In genomic region chr1:127537204-127538038, GRCm38 (mm10) we compare ENCODE assay signal across 8 mouse cellular contexts.
DNase-seq lines count a peak whose midpoint lies in the region; ATAC-seq and TF ChIP-seq lines count a peak whose summit lies in the region.

No protein-coding gene starts in this region.

- H3K4me1 ChIP-seq in lung, embryonic 15.5 days = no peaks in the 10 kb centered on the region
- H3K4me1 ChIP-seq in lung, postnatal 0 days (ENCODE audit: insufficient read depth, low read depth, low read length) = no peaks in the 10 kb centered on the region
- H3K4me1 ChIP-seq in forebrain, postnatal 0 days (ENCODE audit: insufficient read depth) = peaks cover 13% of the 10 kb centered on the region
- peaks cover 17% of the 10 kb centered on the region; the same call in 1 of the 2 replicates for H3K4me1 ChIP-seq in limb, embryonic 11.5 days (ENCODE audit: control insufficient read depth, insufficient read depth, low read length)
- no peaks in the 10 kb centered on the region for H3K4me1 ChIP-seq in thymus, adult 2 months (replicated peaks; ENCODE audit: control insufficient read depth, insufficient read depth, low read length)

- no peak for DNase-seq in lung, postnatal 0 days (ENCODE audit: low spot score)
- DNase-seq in forebrain, postnatal 0 days = peak; percentile 76
- peak; percentile 77 for DNase-seq in limb, embryonic 11.5 days (ENCODE audit: low spot score)
- DNase-seq in right cerebral cortex, postnatal 25 days = peak; percentile 13
- DNase-seq in thymus, adult 2 months = no peak
- DNase-seq in kidney, adult 9 months = no peak

- no peak for TF ChIP-seq CTCF in lung, postnatal 0 days (IDR thresholded peaks at IDR 0.05)
- TF ChIP-seq CTCF in forebrain, postnatal 0 days (IDR thresholded peaks at IDR 0.05; ENCODE audit: low read depth) = no peak
- no peak for TF ChIP-seq CTCF in thymus, adult 2 months (IDR thresholded peaks at IDR 0.05; ENCODE audit: borderline replicate concordance, control insufficient read depth, extremely low read depth, insufficient read depth, low read length, poor library complexity)

- TF ChIP-seq EP300 in lung, postnatal 0 days (IDR thresholded peaks at IDR 0.05) = no peak

- no peak for TF ChIP-seq POLR2A in thymus, adult 2 months (IDR thresholded peaks at IDR 0.05; ENCODE audit: control insufficient read depth, extremely low read depth, insufficient read depth, low read length, poor library complexity)

- H3K4me2 ChIP-seq in lung, embryonic 15.5 days = peak overlapping the region; percentile 5; the same call in 1 of the 2 replicates
- no peak overlapping the region for H3K4me2 ChIP-seq in lung, postnatal 0 days (replicated peaks; ENCODE audit: low read depth, low read length)
- peak overlapping the region; percentile 51 for H3K4me2 ChIP-seq in forebrain, postnatal 0 days (ENCODE audit: low read depth)
- H3K4me2 ChIP-seq in limb, embryonic 11.5 days (ENCODE audit: low read depth, severe bottlenecking) = peak overlapping the region; percentile 24; the same call in 1 of the 2 replicates

- no peak overlapping the region for H3K9ac ChIP-seq in lung, embryonic 15.5 days
- H3K9ac ChIP-seq in lung, postnatal 0 days (replicated peaks; ENCODE audit: low read depth) = no peak overlapping the region
- 0 out of 2 replicates have a peak overlapping the region, but pooled peaks have one; percentile 37 for H3K9ac ChIP-seq in forebrain, postnatal 0 days
- H3K9ac ChIP-seq in limb, embryonic 11.5 days (ENCODE audit: low read length) = peak overlapping the region; percentile 50

- H3K36me3 ChIP-seq in lung, embryonic 15.5 days = no peaks in the 10 kb centered on the region
- H3K36me3 ChIP-seq in lung, postnatal 0 days (ENCODE audit: insufficient read depth, low read length) = no peaks in the 10 kb centered on the region
- no peaks in the 10 kb centered on the region for H3K36me3 ChIP-seq in forebrain, postnatal 0 days (ENCODE audit: insufficient read depth)
- H3K36me3 ChIP-seq in limb, embryonic 11.5 days (ENCODE audit: control insufficient read depth, insufficient read depth, low read length) = no peaks in the 10 kb centered on the region
- H3K36me3 ChIP-seq in thymus, adult 2 months (ENCODE audit: control insufficient read depth, insufficient read depth, low read length) = no peaks in the 10 kb centered on the region

- no peaks in the 10 kb centered on the region for H3K9me3 ChIP-seq in lung, embryonic 15.5 days
- H3K9me3 ChIP-seq in lung, postnatal 0 days (ENCODE audit: low read length) = no peaks in the 10 kb centered on the region
- H3K9me3 ChIP-seq in forebrain, postnatal 0 days (ENCODE audit: low read length) = no peaks in the 10 kb centered on the region
- no peaks in the 10 kb centered on the region for H3K9me3 ChIP-seq in limb, embryonic 11.5 days (ENCODE audit: control insufficient read depth, low read length)

- ATAC-seq in lung, embryonic 15.5 days (ENCODE audit: borderline replicate concordance, extremely low read depth, low FRiP score, low TSS enrichment) = no peak
- ATAC-seq in lung, postnatal 0 days = no peak
- peak; percentile 91 for ATAC-seq in forebrain, postnatal 0 days
- peak; percentile 80 for ATAC-seq in limb, embryonic 11.5 days (ENCODE audit: insufficient number of reproducible peaks, low FRiP score, low TSS enrichment, low read depth)
- no peak for ATAC-seq in megakaryocyte-erythroid progenitor cell, adult 5-6 weeks (replicated peaks; ENCODE audit: low FRiP score, low TSS enrichment, poor library complexity, severe bottlenecking)

- no peak overlapping the region for H3K27ac ChIP-seq in lung, embryonic 15.5 days
- H3K27ac ChIP-seq in lung, postnatal 0 days (ENCODE audit: low read length) = no peak overlapping the region
- peak overlapping the region; percentile 54; the same call in 1 of the 2 replicates for H3K27ac ChIP-seq in forebrain, postnatal 0 days (ENCODE audit: low read depth, low read length)
- H3K27ac ChIP-seq in limb, embryonic 11.5 days (replicated peaks; ENCODE audit: low read depth, low read length) = peak overlapping the region; percentile 81
- H3K27ac ChIP-seq in thymus, adult 2 months (ENCODE audit: control insufficient read depth, insufficient read depth, low read length) = no peak overlapping the region

- no peaks in the 10 kb centered on the region for H3K27me3 ChIP-seq in lung, embryonic 15.5 days
- H3K27me3 ChIP-seq in lung, postnatal 0 days (replicated peaks; ENCODE audit: insufficient read depth, low read length) = no peaks in the 10 kb centered on the region
- peaks cover 11% of the 10 kb centered on the region for H3K27me3 ChIP-seq in forebrain, postnatal 0 days (ENCODE audit: insufficient read depth, low read length)
- no peaks in the 10 kb centered on the region for H3K27me3 ChIP-seq in limb, embryonic 11.5 days (ENCODE audit: control insufficient read depth, insufficient read depth, low read length)
- H3K27me3 ChIP-seq in thymus, adult 2 months (ENCODE audit: control insufficient read depth, insufficient read depth, low read length) = no peaks in the 10 kb centered on the region

- H3K4me3 ChIP-seq in lung, embryonic 15.5 days = no peak overlapping the region
- no peak overlapping the region for H3K4me3 ChIP-seq in lung, postnatal 0 days (ENCODE audit: low read depth, low read length)
- peak overlapping the region; percentile 22; the same call in 1 of the 2 replicates for H3K4me3 ChIP-seq in forebrain, postnatal 0 days (ENCODE audit: low read depth, low read length)
- no peak overlapping the region for H3K4me3 ChIP-seq in limb, embryonic 11.5 days (ENCODE audit: low read depth, low read length)
- H3K4me3 ChIP-seq in thymus, adult 2 months (ENCODE audit: control insufficient read depth, insufficient read depth, low read length) = no peak overlapping the region

- WGBS in lung, embryonic 15.5 days = 32% methylated on average over 17 of the region's 17 CpGs
- 33% methylated on average over 17 of the region's 17 CpGs for WGBS in lung, postnatal 0 days
- 5% methylated on average over 17 of the region's 17 CpGs for WGBS in forebrain, postnatal 0 days
- 19% methylated on average over 17 of the region's 17 CpGs for whole genome bisulfite sequencing in limb, embryonic 11.5 days
- 72% methylated on average over 17 of the region's 17 CpGs for whole genome bisulfite sequencing in thymus, adult 2 months

Comparison
In these comparisons a context has a peak if more than half of its experiments do, and no peak if none do; other contexts are left out.
1. ATAC-seq: peak in forebrain, postnatal 0 days (single experiment) and limb, embryonic 11.5 days (single experiment); none in lung, embryonic 15.5 days (single experiment), lung, postnatal 0 days (single experiment) and megakaryocyte-erythroid progenitor cell, adult 5-6 weeks (single experiment).
2. H3K27ac ChIP-seq: peak in forebrain, postnatal 0 days (single experiment) and limb, embryonic 11.5 days (single experiment); none in lung, embryonic 15.5 days (single experiment), lung, postnatal 0 days (single experiment) and thymus, adult 2 months (single experiment).
3. H3K9ac ChIP-seq: peak in forebrain, postnatal 0 days (single experiment) and limb, embryonic 11.5 days (single experiment); none in lung, embryonic 15.5 days (single experiment) and lung, postnatal 0 days (single experiment).
4. DNase-seq: peak in forebrain, postnatal 0 days (single experiment), limb, embryonic 11.5 days (single experiment) and right cerebral cortex, postnatal 25 days (single experiment); none in lung, postnatal 0 days (single experiment), thymus, adult 2 months (single experiment) and kidney, adult 9 months (single experiment).